Mouse (Mus musculus): ENCODE data around the gene Fbrs. TPM values are rescaled to one million over a fixed set of nuclear protein-coding genes. Genes with fewer than 3 reads are reported as not detected.
"Not testable (repeated sequence)": the region's sequence is repeated elsewhere in the genome, so short reads cannot be mapped to it uniquely, and the experiment has no call there.

The Fbrs gene
- polyA plus RNA-seq, 1 experiment from 2014 or later, result 7.0 TPM

GRCm38 (mm10) chr7:127465670-127466069, 13.3 kb upstream of the Fbrs start:
- not testable (repeated sequence) for H3K4me1 ChIP-seq (replicated peaks); ATAC-seq (replicated peaks; ENCODE audit: insufficient number of reproducible peaks, insufficient read depth, low FRiP score, low read depth); H3K27ac ChIP-seq; H3K9ac ChIP-seq; H3K4me2 ChIP-seq; H3K9me3 ChIP-seq (replicated peaks); H3K4me3 ChIP-seq; H3K27me3 ChIP-seq
- 90% methylated on average over 2 of the region's 2 CpGs for WGBS
- peaks cover 32% of the 10 kb centered on the region for H3K36me3 ChIP-seq

DNA sequence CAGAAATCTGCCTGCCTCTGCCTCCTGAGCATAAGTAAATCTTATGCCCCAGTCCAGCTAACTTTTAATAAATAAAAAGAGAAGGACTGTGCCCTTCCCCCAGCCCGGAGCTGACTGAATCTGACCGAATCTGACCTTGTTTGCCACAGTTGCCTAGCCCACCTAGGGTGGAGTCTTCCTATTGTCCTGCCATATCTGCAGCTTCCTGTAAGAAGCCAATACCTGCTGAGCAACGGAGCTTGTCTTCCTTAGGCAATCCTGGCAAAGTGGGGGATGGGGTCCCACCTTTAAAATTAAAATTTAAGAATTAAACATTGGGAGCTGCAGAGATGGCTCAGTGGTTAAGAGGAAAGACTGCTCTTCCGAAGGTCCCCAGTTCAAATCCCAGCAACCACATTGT, 12.4 kb upstream of the Fbrs start:
- H3K9ac ChIP-seq, result no peak overlapping the region
- peaks cover 30% of the 10 kb centered on the region for H3K36me3 ChIP-seq
- H3K4me2 ChIP-seq, result no peak overlapping the region
- no peak overlapping the region for H3K27ac ChIP-seq
- no peak overlapping the region for H3K4me3 ChIP-seq
- 90% methylated on average over 4 of the region's 4 CpGs for WGBS
- no peaks in the 10 kb centered on the region for H3K27me3 ChIP-seq
- no peaks in the 10 kb centered on the region for H3K9me3 ChIP-seq (replicated peaks)
- H3K4me1 ChIP-seq (replicated peaks), result no peaks in the 10 kb centered on the region
- ATAC-seq (replicated peaks; ENCODE audit: insufficient number of reproducible peaks, insufficient read depth, low FRiP score, low read depth), result no peak

DNA sequence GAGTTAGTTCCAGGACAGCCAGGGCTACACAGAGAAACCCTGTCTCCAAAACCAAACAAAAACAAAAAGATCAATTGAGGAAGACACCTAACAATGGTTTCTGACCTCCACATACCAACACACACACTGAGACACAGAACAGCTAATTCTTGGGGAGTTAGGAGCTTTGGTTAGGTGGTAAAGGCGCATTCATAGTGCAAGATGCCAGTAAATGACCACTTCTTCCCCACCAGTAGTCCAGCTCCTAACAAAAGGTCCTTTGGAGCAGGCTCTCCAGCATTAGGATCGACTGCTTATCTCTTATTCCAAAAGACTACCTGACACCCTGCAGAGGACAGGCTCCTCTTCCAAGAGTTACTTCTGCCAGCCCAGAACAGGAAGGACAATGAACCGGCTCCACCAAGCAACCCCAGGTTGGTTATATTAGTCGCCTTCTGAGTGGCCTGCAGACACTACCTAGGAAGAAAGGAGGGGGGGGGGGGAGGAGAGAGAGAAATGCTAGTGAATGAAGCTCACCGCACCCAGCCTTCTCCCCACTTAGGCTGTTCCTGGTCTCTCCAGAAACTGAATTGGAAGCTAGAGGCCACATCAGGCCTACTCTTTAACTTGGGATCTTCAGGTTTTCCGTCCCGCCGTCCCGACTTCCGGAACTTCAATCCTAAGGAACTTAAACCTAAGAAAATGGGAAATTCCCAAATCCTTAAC, 8.8 kb upstream of the Fbrs start:
- Histone ChIP-seq H3K36me3 (peaks cover 36% of the 10 kb centered on the region), H3K4me2 (peak overlapping the region; percentile 75), H3K4me1 (replicated peaks) (peaks cover 9% of the 10 kb centered on the region), H3K9ac (peak overlapping the region; percentile 85), H3K9me3 (replicated peaks) (no peaks in the 10 kb centered on the region), H3K27ac (peak overlapping the region; percentile 96), H3K4me3 (peak overlapping the region; percentile 72), H3K27me3 (no peaks in the 10 kb centered on the region)
- ATAC-seq (replicated peaks; ENCODE audit: insufficient number of reproducible peaks, insufficient read depth, low FRiP score, low read depth), result no peak
- WGBS, result 8% methylated on average over 10 of the region's 10 CpGs

GRCm38 (mm10) chr7:127470743-127471645, 8.0 kb upstream of the Fbrs start:
- Histone ChIP-seq H3K4me1 (replicated peaks) (peaks cover 9% of the 10 kb centered on the region), H3K4me2 (peak overlapping the region; percentile 75), H3K36me3 (peaks cover 44% of the 10 kb centered on the region), H3K27me3 (no peaks in the 10 kb centered on the region), H3K9ac (peak overlapping the region; percentile 85), H3K27ac (peak overlapping the region; percentile 96), H3K4me3 (peak overlapping the region; percentile 72), H3K9me3 (replicated peaks) (no peaks in the 10 kb centered on the region)
- peak; percentile 90 for ATAC-seq (replicated peaks; ENCODE audit: insufficient number of reproducible peaks, insufficient read depth, low FRiP score, low read depth)
- WGBS, result under 1% methylated on average over 46 of the region's 46 CpGs

DNA sequence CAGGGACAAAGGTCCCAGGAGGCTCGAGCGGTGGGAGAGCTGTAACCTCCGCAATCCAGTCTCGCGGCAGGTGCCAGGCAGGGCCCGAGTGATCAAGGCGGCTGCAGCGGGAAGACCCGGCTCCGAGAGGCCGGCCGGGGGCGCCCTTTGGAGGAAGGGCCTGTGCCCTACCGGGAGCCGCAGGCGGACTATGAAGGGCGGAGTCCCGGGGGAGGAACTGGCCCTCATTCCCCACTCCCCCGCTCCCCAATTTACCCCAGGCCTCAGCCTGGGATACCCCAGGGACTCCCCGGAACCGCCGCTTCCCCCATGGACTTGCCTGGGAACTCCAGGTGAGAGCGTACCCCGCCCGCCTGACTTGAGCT, 7.4 kb upstream of the Fbrs start:
- Histone ChIP-seq H3K4me3 (peak overlapping the region; percentile 72), H3K4me1 (replicated peaks) (peaks cover 11% of the 10 kb centered on the region), H3K9me3 (replicated peaks) (no peaks in the 10 kb centered on the region), H3K9ac (peak overlapping the region; percentile 85), H3K36me3 (peaks cover 45% of the 10 kb centered on the region), H3K27me3 (no peaks in the 10 kb centered on the region), H3K27ac (peak overlapping the region; percentile 96), H3K4me2 (peak overlapping the region; percentile 75)
- under 1% methylated on average over 25 of the region's 25 CpGs for WGBS
- ATAC-seq (replicated peaks; ENCODE audit: insufficient number of reproducible peaks, insufficient read depth, low FRiP score, low read depth), result peak; percentile 21; the same call in 1 of the 2 replicates

- Histone ChIP-seq H3K9ac (peak overlapping the region; percentile 85), H3K27me3 (no peaks in the 10 kb centered on the region), H3K4me3 (peak overlapping the region; percentile 72), H3K9me3 (replicated peaks) (no peaks in the 10 kb centered on the region), H3K27ac (peak overlapping the region; percentile 96), H3K4me2 (peak overlapping the region; percentile 75), H3K36me3 (peaks cover 41% of the 10 kb centered on the region), H3K4me1 (replicated peaks) (peaks cover 15% of the 10 kb centered on the region)
- 3% methylated on average over 7 of the region's 7 CpGs for WGBS
- ATAC-seq (replicated peaks; ENCODE audit: insufficient number of reproducible peaks, insufficient read depth, low FRiP score, low read depth), result no peak
Measured at GRCm38 (mm10) chr7:127472060-127472459, 6.9 kb upstream of the Fbrs start.

DNA sequence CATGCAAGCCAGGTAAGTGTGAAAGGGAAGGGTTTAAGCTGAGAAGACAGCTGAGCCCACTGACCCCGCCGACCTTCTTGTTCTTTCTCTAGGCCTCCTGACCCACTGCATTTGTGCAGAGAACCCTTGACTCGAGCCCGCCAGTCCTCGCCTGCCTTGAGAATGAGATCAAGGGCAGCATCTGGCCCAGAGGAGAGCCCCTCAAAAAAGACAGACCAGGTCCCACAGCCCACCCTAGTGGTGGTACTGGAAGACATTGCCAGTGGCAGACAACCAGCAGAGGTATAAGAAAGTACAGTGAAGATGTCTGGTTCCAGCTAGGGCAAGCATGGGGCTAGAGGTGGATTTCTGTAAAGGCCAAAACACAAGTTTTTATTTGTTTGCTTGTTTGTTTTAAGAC, 5.3 kb upstream of the Fbrs start:
- Histone ChIP-seq H3K36me3 (peaks cover 33% of the 10 kb centered on the region), H3K27me3 (no peaks in the 10 kb centered on the region), H3K4me2 (no peak overlapping the region), H3K4me1 (replicated peaks) (peaks cover 18% of the 10 kb centered on the region), H3K9ac (no peak overlapping the region), H3K9me3 (replicated peaks) (no peaks in the 10 kb centered on the region), H3K27ac (no peak overlapping the region), H3K4me3 (no peak overlapping the region)
- WGBS, result 85% methylated on average over 5 of the region's 5 CpGs
- ATAC-seq (replicated peaks; ENCODE audit: insufficient number of reproducible peaks, insufficient read depth, low FRiP score, low read depth), result no peak

DNA sequence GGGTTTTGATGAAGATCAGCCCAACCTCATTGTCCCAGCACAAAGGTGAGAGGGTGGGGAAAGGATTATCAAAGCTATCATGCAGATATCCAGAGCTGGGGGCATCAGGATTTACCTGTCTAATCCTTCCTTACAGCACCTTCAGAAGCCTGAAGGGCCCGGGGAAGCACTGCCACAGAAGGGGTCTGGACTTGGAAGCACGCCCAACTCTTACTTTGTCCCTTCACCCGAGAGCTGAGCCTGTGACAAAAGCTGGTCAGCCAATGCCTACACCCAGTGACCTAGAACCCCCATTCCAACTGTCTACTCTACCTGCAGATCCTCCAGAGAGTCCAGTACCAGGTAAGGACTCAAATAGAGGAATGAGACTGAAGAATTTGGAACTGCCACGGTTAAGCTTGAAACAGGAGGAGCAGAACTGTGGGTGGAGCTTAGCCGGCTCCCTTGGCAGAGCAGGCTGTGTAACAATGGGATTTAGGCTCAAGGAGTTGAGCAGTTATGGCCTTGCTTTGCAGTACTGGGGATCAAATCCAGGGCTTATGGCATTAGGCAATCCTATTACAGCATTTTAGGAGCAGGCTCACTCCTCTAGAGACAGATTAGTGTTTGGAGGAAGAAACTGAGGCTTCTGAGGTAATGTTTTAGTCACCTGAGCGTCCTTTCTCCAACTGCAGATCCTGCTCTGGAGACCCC, 4.5 kb upstream of the Fbrs start:
- H3K27me3 ChIP-seq, result no peaks in the 10 kb centered on the region
- H3K9ac ChIP-seq, result no peak overlapping the region
- H3K27ac ChIP-seq, result no peak overlapping the region
- no peaks in the 10 kb centered on the region for H3K9me3 ChIP-seq (replicated peaks)
- peaks cover 19% of the 10 kb centered on the region for H3K4me1 ChIP-seq (replicated peaks)
- peaks cover 33% of the 10 kb centered on the region for H3K36me3 ChIP-seq
- 76% methylated on average over 6 of the region's 6 CpGs for WGBS
- no peak overlapping the region for H3K4me3 ChIP-seq
- no peak overlapping the region for H3K4me2 ChIP-seq
- ATAC-seq (replicated peaks; ENCODE audit: insufficient number of reproducible peaks, insufficient read depth, low FRiP score, low read depth), result no peak

DNA sequence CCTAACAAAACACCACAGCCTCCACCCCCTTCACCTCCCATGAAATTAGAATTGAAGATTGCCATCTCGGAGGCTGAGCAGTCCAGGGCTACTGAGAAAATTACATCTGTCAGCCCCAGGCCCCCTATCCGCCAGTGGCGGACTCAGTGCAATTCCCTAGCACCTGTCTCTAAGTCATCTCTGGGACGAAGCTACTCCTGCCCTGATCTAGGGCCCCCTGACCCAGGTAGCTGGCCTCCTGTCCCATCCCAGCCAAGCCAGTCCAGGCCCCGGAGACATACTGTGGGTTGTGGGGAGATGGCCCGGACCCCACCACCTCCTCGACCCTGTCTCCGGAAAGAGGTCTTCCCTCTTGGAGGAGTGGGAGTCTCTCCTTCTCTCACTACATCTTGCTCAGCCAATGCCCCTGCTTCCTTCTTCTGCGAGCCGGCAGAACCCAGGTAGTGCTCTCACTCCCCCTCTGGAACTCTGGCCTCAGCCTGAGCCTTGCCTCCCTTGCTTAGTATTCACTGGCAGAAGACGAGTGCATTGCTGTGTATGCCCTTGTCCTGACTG, 3.7 kb upstream of the Fbrs start:
- Histone ChIP-seq H3K4me3 (no peak overlapping the region), H3K4me2 (no peak overlapping the region), H3K27me3 (no peaks in the 10 kb centered on the region), H3K27ac (no peak overlapping the region), H3K9me3 (replicated peaks) (no peaks in the 10 kb centered on the region), H3K36me3 (peaks cover 37% of the 10 kb centered on the region), H3K4me1 (replicated peaks) (peaks cover 26% of the 10 kb centered on the region), H3K9ac (no peak overlapping the region)
- ATAC-seq (replicated peaks; ENCODE audit: insufficient number of reproducible peaks, insufficient read depth, low FRiP score, low read depth), result no peak
- 89% methylated on average over 11 of the region's 11 CpGs for WGBS

- 92% methylated on average over 11 of the region's 11 CpGs for WGBS
- no peak overlapping the region for H3K4me2 ChIP-seq
- ATAC-seq (replicated peaks; ENCODE audit: insufficient number of reproducible peaks, insufficient read depth, low FRiP score, low read depth), result no peak
- no peaks in the 10 kb centered on the region for H3K9me3 ChIP-seq (replicated peaks)
- H3K27me3 ChIP-seq, result no peaks in the 10 kb centered on the region
- peaks cover 34% of the 10 kb centered on the region for H3K4me1 ChIP-seq (replicated peaks)
- H3K36me3 ChIP-seq, result peaks cover 37% of the 10 kb centered on the region
- H3K9ac ChIP-seq, result no peak overlapping the region
- H3K4me3 ChIP-seq, result no peak overlapping the region
- H3K27ac ChIP-seq, result no peak overlapping the region
Measured at GRCm38 (mm10) chr7:127476336-127476735, 2.7 kb upstream of the Fbrs start.

DNA sequence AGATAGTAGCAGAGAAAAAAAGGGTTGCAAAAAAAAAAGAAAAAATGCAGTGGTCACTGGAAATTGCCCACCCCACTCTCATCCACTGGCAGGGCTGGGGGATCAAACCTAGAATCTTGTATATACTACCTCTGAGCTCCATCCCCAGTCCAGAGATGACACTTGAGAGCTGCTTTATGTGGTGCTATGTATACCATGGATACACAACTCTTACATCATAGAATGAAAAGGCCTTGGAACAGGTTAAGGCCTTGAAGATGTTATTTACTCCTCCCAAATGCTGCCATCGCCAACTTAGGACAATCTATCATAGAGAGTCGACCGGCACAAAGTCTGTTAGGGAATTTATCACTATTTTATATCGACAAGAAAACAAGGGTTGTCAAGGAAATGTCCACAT, 2.1 kb upstream of the Fbrs start:
- H3K9me3 ChIP-seq (replicated peaks), result no peaks in the 10 kb centered on the region
- H3K9ac ChIP-seq, result peak overlapping the region; percentile 58
- 65% methylated on average over 4 of the region's 4 CpGs for WGBS
- H3K27ac ChIP-seq, result peak overlapping the region; percentile 98
- H3K4me1 ChIP-seq (replicated peaks), result peaks cover 37% of the 10 kb centered on the region
- ATAC-seq (replicated peaks; ENCODE audit: insufficient number of reproducible peaks, insufficient read depth, low FRiP score, low read depth), result no peak
- H3K4me3 ChIP-seq, result peak overlapping the region; percentile 91
- peak overlapping the region; percentile 89 for H3K4me2 ChIP-seq
- peaks cover 37% of the 10 kb centered on the region for H3K36me3 ChIP-seq
- H3K27me3 ChIP-seq, result no peaks in the 10 kb centered on the region
